Mouse (Mus musculus) midbrain, embryonic 10.5 days (tissue): ENCODE data around the gene Mall. TPM values are rescaled to one million over a fixed set of nuclear protein-coding genes. Genes with fewer than 3 reads are reported as not detected.

Experiments used
- DNase-seq: peaks from one replicate; pipeline ENCODE4 v3.0.0-alpha.2; 2017; ENCODE audit warnings: low spot score
- H3K27ac ChIP-seq: fragments of 300-500 bp; sonication (generic); replicated peaks from 2 replicates; pipeline ENCODE4 v1.5.1; 2016; ENCODE audit warnings: mild to moderate bottlenecking
- H3K27me3 ChIP-seq: fragments of 300-500 bp; sonication (generic); 2 replicates; pipeline ENCODE4 v1.6.1; 2016; ENCODE audit warnings: low read depth, mild to moderate bottlenecking; ENCODE audit not compliant: poor library complexity, severe bottlenecking
- H3K36me3 ChIP-seq: fragments of 300-500 bp; sonication (generic); 2 replicates; pipeline ENCODE4 v1.6.1; 2016; ENCODE audit warnings: mild to moderate bottlenecking, moderate library complexity
- H3K4me1 ChIP-seq: fragments of 300-500 bp; sonication (generic); 2 replicates; pipeline ENCODE4 v1.6.1; 2016
- H3K4me3 ChIP-seq: fragments of 300-500 bp; sonication (generic); 2 replicates; pipeline ENCODE4 v1.5.1; 2016; ENCODE audit warnings: mild to moderate bottlenecking, moderate library complexity
- H3K9me3 ChIP-seq: fragments of 300-500 bp; sonication (generic); replicated peaks from 2 replicates; pipeline ENCODE4 v1.6.1; 2016; ENCODE audit warnings: mild to moderate bottlenecking
- WGBS: fragments of 180-500 bp; shearing (Covaris S2); methylation state at CpG from one replicate; pipeline ENCODE4 v1.1.7; 2016; 5-methylcytosine and 5-hydroxymethylcytosine counted together
- polyA plus RNA-seq: library from polyadenylated mRNA; unstranded; fragments of >200 nt; fragmentation: Nextera tagmentation; extraction: Ambion mirVana; gene quantifications from 2 replicates; pipeline ENCODE4 v1.2.1, GENCODE M21; 2016

The Mall gene
- 0.56 and 0.93 TPM in 2 replicates for polyA plus RNA-seq

DNA sequence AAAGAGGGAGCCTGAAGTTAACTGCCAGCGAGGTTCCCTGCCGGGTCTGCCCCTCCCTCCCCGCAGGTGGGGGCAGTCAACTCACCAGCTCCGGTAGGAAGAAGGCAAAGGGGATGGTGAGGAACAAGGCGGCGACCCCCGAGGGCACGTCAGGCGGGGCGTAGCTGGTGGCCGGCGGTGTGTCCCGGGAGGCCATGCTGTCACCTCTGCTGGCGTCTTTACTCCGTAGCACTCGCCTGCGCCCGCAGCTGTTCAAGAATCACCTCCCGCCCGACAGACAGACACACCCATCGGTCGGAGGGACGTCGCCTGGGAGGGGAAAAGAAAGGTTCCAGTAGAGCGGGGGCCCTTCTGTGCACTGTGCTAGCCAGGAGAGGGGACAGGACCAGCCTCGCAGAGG lies at the start of gene Mall:
TSS of gene Mall (minus strand) at position 262 of the 400 bp plus-strand sequence.
- WGBS: 1% methylated on average over 26 of the region's 26 CpGs
- Histone ChIP-seq H3K9me3 (no peaks in the 10 kb centered on the region), H3K36me3 (no peaks in the 10 kb centered on the region), H3K4me3 (peak within 1 kb of the TSS; percentile 45), H3K27me3 (peaks cover 36% of the 10 kb centered on the region), H3K27ac (0 out of 2 replicates have a peak within 1 kb of the TSS, but pooled peaks have one; percentile 13), H3K4me1 (peaks cover 19% of the 10 kb centered on the region)
- peak; percentile 30 for DNase-seq

DNA sequence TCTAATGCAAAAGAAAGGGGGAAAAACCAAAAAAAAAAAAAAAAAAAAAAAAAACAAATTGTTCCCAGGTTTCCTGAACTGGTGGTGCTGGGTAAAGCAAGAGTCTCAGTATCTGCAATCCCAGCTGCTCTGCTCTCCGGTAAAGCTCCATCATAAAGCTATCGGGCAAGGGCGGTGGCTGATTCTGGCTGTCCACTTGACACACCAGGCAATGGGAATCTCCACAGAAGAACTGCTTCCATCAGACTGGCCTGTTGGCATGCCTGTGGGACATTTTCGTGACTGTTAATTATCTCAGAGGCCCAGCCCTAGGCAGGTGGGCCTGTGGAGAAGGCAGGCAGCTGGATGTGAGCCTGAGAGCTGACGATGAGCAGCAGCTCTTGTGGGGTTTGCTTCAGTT lies 48.7 kb upstream of the Mall start:
- Histone ChIP-seq H3K36me3 (peaks cover 51% of the 10 kb centered on the region), H3K4me3 (no peak overlapping the region), H3K27me3 (no peaks in the 10 kb centered on the region), H3K27ac (no peak overlapping the region), H3K4me1 (peaks cover 17% of the 10 kb centered on the region), H3K9me3 (no peaks in the 10 kb centered on the region)
- no peak for DNase-seq
- 89% methylated on average over 5 of the region's 5 CpGs for WGBS

DNA sequence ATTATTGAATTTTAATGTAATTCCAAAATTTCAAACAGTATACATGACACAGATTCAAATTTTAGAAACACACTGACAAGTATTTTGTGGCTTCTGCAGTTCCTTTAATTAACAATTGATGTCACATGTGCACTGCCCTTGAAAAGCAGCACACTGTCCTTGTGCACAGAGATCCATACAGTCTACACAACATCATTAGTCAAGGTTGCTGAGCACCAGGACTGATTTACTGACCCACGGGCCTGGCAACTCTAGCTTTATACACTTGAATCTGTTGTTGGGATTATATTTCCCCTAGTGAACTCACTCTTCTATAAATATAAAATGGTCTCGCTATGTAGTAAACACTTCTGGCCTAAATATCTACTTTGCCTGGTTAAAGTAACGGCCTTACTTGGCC lies 45.3 kb upstream of the Mall start:
- 73% methylated on average over 3 of the region's 3 CpGs for WGBS
- no peaks in the 10 kb centered on the region for H3K9me3 ChIP-seq
- H3K36me3 ChIP-seq: peaks cover 75% of the 10 kb centered on the region
- H3K27ac ChIP-seq: peak overlapping the region; percentile 85
- no peak overlapping the region for H3K4me3 ChIP-seq
- H3K27me3 ChIP-seq: no peaks in the 10 kb centered on the region
- DNase-seq: no peak
- H3K4me1 ChIP-seq: peaks cover 17% of the 10 kb centered on the region

DNA sequence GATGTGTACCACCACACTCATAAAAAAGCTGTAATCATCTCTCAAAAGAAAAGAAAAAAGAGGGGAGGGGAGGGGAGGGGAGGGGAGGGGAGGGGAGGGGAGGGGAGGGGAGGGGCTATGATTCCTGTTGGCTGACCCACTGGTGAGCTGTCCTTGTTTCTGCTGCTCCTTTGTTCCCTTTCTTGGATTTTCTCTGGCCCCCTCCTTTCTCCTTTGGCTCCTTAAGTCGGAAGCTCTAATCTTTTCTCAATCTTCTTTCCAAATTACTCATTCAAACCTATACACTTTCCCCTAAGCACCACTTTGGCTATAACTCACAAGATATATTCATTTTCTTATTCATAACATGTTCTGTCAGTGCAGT lies 44.8 kb upstream of the Mall start:
- Histone ChIP-seq H3K27ac (peak overlapping the region; percentile 85), H3K4me3 (peak overlapping the region; percentile 32; the same call in 1 of the 2 replicates), H3K9me3 (no peaks in the 10 kb centered on the region), H3K4me1 (peaks cover 17% of the 10 kb centered on the region), H3K36me3 (peaks cover 75% of the 10 kb centered on the region), H3K27me3 (no peaks in the 10 kb centered on the region)
- no peak for DNase-seq
- WGBS: 12% methylated on average over 1 of the region's 1 CpGs

DNA sequence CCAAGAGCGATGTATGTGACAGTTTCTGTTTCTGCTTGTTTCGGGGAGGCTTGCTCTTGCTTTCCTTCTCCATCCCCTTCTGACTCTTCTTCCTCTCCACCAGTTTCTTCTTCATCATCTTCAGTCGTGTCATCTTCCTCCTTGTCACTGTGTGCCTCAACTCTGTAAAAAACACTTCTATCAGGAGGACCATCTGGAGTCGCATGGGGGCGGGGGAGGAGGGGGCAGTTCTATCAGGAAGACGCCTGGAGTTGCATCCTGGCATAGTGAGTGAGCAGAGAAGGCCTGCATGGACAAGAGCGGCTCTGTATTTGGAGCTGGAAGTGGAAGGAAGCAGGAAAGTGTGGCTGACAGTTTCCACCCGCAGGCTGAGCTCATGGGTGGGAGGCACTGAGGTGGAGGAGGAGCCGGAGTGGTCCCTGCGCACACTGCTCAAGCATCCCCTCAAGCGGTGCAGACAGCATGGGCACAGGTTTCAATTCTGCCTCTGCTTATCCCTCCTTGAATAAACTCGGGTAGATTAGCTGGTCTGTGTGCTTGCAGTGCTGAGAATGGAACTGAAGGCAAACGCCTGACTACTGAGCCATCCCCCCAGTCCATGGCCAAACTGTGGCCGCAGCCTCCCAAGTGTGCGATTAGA lies 44.3 kb upstream of the Mall start:
- peak; percentile 51 for DNase-seq
- 31% methylated on average over 15 of the region's 15 CpGs for WGBS
- H3K4me3 ChIP-seq: peak overlapping the region; percentile 32; the same call in 1 of the 2 replicates

DNA sequence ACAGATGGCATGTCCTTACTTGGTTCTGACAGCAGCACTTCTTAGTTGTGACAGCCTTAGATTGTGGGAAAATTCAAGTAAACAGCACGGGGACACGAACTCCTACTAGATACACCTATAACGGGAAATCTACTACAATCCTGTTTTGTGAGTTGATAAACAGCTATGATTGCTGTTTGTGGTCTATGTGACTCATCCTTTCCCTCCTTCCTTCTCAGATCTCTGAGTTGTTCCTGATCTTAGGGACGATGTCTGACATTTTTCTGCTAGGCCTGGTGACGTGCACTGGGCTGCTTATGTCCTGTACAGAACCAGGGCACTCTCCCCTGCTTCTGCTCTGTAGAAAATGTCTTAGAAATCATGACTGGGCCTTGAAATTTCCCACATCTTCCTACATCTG lies 31.9 kb upstream of the Mall start:
- H3K36me3 ChIP-seq: peaks cover 94% of the 10 kb centered on the region
- no peak for DNase-seq
- 0 out of 2 replicates have a peak, but pooled peaks cover 3% of the 10 kb centered on the region for H3K4me1 ChIP-seq
- no peak overlapping the region for H3K27ac ChIP-seq
- H3K27me3 ChIP-seq: no peaks in the 10 kb centered on the region
- no peak overlapping the region for H3K4me3 ChIP-seq
- WGBS: 94% methylated on average over 5 of the region's 5 CpGs
- H3K9me3 ChIP-seq: no peaks in the 10 kb centered on the region

More for the DNA sequence above, 44.3 kb upstream of the Mall start:
- Histone ChIP-seq H3K4me1 (peaks cover 17% of the 10 kb centered on the region), H3K27me3 (no peaks in the 10 kb centered on the region), H3K27ac (peak overlapping the region; percentile 85), H3K36me3 (peaks cover 75% of the 10 kb centered on the region), H3K9me3 (no peaks in the 10 kb centered on the region)

DNA sequence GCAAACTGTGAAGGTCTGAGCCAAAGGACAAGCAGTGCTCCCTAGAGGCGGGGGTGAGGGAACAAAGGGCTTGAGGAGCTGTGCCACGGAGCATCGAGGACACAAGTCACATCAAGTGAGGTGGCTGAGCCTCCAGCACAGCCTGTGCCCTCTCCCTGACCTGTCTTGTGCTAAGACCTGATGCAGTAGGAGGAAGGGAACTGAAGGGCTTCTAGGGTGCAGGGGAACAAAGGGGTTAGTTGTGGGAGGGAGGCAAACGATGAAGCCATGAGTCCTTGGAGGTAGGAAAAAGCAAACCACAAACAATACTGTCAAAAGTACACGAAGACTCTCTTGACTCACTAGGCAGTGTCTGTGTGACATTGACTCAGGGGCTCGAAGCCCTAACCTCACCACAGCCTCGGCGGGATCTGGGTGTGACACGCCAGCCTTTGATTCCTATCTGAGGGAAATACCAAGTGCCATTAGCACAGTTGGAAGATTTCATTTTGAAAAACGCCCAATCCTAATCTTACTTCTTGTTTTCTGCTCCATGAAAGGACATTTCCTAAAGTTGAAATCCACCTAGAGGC lies 30.8 kb upstream of the Mall start:
- no peaks in the 10 kb centered on the region for H3K9me3 ChIP-seq
- WGBS: 79% methylated on average over 10 of the region's 10 CpGs
- H3K4me3 ChIP-seq: no peak overlapping the region
- 0 out of 2 replicates have a peak, but pooled peaks cover 3% of the 10 kb centered on the region for H3K4me1 ChIP-seq
- no peaks in the 10 kb centered on the region for H3K27me3 ChIP-seq
- no peak for DNase-seq
- H3K27ac ChIP-seq: 0 out of 2 replicates have a peak overlapping the region, but pooled peaks have one; percentile 9
- peaks cover 95% of the 10 kb centered on the region for H3K36me3 ChIP-seq

DNA sequence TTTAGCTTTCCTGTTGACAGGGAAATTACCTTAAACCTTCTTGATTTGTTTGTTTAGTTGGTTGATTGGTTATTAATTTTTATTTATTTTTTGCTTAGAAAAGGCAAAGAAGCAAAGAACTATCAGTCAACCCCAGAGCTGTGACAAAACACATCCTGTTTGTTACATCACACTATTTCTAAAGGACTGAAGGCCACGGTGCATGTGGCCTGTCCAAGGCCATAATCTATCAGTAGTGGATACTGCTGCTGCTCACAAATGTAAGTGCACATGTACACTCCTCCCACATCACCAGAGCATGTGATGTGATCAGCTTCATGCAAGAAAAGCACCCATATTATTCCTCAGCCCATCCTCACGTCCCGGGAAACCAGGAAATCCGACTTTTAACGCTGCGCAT lies 30.3 kb upstream of the Mall start:
- 0 out of 2 replicates have a peak, but pooled peaks cover 3% of the 10 kb centered on the region for H3K4me1 ChIP-seq
- H3K27ac ChIP-seq: 0 out of 2 replicates have a peak overlapping the region, but pooled peaks have one; percentile 9
- no peaks in the 10 kb centered on the region for H3K27me3 ChIP-seq
- DNase-seq: no peak
- H3K9me3 ChIP-seq: no peaks in the 10 kb centered on the region
- peaks cover 95% of the 10 kb centered on the region for H3K36me3 ChIP-seq
- no peak overlapping the region for H3K4me3 ChIP-seq
- WGBS: 89% methylated on average over 6 of the region's 6 CpGs

DNA sequence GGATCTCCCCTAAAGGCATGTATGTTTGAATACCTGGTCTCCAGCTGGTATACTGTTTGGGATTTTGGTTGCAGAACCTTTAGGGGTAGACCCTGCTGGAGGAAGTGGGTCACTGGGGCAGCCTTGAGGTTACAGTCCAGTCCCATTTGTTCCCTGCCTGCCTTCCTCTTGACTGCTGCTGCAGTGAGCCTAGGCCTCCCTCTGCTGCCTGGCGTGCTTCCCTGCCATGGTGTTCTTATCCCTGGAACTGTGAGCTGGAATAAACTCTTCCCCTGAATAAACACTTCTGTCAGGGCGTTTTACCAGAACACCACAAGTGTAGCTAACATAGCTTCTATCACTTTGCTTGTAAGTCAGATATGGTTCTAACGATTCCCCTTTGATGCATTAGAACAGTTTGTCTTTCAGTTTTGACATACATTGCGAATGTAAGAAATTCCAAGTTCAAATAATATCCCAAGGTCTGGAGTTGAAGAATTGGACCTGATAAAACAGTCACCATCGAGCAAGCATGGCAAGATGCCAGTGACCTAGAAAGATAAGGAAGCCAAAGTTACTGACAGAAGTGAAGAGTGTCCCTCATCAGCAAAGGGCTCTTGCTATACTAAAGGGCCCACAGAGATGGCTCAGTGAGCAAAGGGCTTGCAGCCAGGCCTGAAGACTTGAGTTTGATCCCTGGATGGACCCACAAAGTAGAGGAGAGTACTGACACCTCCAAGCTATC lies 29.6 kb upstream of the Mall start:
- no peak for DNase-seq
- no peak overlapping the region for H3K27ac ChIP-seq
- no peaks in the 10 kb centered on the region for H3K9me3 ChIP-seq
- peaks cover 94% of the 10 kb centered on the region for H3K36me3 ChIP-seq
- H3K27me3 ChIP-seq: no peaks in the 10 kb centered on the region
- no peak overlapping the region for H3K4me3 ChIP-seq
- 90% methylated on average over 5 of the region's 5 CpGs for WGBS
- 0 out of 2 replicates have a peak, but pooled peaks cover 3% of the 10 kb centered on the region for H3K4me1 ChIP-seq

DNA sequence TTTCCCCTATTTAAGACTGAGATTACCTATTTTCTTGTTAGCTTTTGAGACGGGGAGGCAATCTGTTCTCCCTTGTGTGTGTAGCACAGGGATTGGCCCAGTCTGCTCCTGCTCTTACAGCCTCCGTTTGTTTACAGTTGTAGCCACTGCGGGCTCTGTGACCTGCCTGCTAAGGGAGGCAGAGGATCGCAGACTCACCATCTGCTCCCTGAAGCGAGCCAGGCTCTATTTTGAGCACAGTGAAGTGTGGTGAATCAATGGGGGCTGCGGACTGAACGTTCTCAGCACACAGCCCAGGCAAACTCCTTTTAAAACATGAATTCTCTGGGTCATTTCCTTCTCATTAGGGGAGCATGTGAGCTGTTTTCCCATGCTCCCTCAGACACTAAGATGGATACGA lies 27.4 kb upstream of the Mall start:
- Histone ChIP-seq H3K36me3 (peaks cover 87% of the 10 kb centered on the region), H3K4me3 (no peak overlapping the region), H3K9me3 (no peaks in the 10 kb centered on the region), H3K27ac (peak overlapping the region; percentile 17; the same call in 1 of the 2 replicates), H3K4me1 (0 out of 2 replicates have a peak, but pooled peaks cover 3% of the 10 kb centered on the region), H3K27me3 (no peaks in the 10 kb centered on the region)
- 52% methylated on average over 8 of the region's 8 CpGs for WGBS
- DNase-seq: no peak

DNA sequence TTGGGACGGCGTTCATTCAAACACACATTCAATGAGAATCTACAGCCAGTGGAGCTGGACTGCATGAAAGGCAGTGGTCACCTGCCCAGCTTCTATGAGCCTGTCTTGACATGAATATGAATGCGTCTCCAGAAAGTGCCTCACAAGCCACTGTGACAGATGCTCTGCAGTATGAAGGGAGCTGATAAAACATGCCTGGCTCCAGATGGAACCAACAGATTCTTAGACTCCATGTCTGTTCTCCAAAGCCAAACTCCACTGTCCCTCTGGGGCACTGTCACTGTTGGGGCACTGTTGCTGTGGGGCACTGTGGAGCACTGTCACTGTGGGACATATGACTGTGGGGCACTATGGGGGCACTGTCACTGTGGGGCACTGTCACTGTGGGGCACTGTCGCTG lies 24.4 kb upstream of the Mall start:
- Histone ChIP-seq H3K27ac (no peak overlapping the region), H3K4me1 (0 out of 2 replicates have a peak, but pooled peaks cover 3% of the 10 kb centered on the region), H3K9me3 (no peaks in the 10 kb centered on the region), H3K27me3 (no peaks in the 10 kb centered on the region), H3K36me3 (peaks cover 57% of the 10 kb centered on the region), H3K4me3 (no peak overlapping the region)
- DNase-seq: no peak
- WGBS: 94% methylated on average over 4 of the region's 4 CpGs

DNA sequence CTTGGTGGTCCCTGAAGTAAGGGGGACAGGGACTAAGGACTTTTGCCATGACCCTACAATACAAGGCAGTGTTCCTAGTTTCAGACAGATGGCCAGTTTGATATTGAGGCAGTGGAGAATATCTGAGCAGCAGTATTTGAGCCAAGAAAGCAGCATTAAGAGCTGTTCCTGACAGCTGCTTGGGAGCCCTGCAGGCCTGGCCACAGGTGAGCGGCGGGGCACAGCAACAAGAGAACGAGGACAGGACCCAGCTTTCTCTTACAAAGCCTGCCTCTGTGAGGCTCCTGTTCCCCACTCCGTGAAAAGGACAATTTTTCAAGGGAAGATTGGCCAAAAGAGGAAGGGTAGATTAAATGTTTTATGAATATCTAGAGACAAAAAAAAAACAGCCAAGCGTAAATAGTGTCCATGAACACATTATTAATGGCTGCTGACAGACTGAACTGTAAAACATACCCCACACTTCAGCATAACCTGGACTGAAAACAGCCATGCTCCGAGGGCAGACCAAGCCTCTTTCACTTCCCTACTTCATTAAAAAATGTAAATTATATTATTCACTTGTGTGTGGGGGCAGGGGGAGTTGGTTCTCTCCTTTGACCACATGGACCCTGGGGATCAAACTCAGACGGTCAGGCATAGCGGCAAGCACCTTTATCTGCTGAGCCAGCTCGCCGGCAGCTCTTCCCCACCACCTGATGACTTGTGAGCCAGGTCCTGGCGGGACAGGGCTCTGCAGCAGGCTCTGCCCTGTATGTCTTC lies 22.3 kb upstream of the Mall start:
- H3K9me3 ChIP-seq: no peaks in the 10 kb centered on the region
- H3K27ac ChIP-seq: no peak overlapping the region
- H3K4me1 ChIP-seq: 0 out of 2 replicates have a peak, but pooled peaks cover 2% of the 10 kb centered on the region
- 85% methylated on average over 11 of the region's 11 CpGs for WGBS
- peaks cover 38% of the 10 kb centered on the region for H3K36me3 ChIP-seq
- no peak overlapping the region for H3K4me3 ChIP-seq
- no peak for DNase-seq
- no peaks in the 10 kb centered on the region for H3K27me3 ChIP-seq
